Mouse (Mus musculus): ENCODE data around the gene Gnpat. TPM values are rescaled to one million over a fixed set of nuclear protein-coding genes. Genes with fewer than 3 reads are reported as not detected.

Gnpat gene
- polyA plus RNA-seq, 1 experiment from 2014 or later = 115 TPM

DNA sequence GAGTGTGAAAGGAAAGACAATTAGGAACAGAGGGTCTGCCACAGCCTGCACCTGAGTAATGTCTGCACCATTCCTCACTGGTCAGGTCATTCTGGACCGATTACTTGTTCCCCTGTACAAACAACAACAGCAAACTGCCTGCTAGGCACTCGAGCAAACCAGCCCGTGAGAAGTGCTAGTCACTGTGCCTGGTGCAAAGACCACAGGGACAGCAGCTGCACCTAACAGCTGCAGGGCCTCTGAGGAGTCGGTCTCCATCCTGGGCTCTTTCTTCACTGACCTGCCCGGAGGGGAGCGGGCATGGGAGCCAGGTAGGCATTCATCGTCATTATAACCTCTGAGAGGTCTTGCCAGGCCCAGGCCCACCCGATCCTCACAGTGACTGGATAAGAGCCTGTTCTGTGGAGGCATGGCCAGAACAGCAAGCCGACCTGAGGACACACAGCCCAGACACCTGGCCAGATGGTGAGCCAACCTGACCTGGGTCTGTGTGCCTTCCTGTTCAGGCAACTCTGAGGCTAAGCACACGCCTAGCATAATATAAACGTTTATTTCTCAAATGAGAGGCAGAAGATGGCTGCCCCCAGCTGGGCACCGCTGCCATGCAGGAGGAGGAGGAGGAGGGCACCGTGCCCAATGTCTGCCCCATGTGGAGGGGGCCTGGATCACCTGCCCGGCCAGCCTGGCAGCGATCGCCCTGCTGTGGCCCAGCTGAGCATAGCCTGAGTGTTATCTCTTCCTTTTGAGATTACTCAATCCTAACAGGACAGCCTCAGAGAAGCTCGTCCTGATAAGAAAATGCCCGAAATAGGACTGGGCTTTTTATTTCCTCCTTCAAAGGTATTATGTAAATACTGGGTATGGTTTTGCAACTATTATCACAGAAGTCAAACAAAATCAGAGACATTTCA, 58.8 kb downstream of the Gnpat start:
- Histone ChIP-seq H3K4me3 (ENCODE audit: control insufficient read depth in 1 of 2, insufficient read depth in 1 of 2, low read depth in 1 of 2, low read length in 2 of 2) (no peak overlapping the region), H3K36me3 (ENCODE audit: control insufficient read depth, insufficient read depth, low read length) (0 out of 2 replicates have a peak, but pooled peaks cover 6% of the 10 kb centered on the region), H3K4me1 (ENCODE audit: control insufficient read depth in 2 of 2, insufficient read depth in 2 of 2, low read length in 2 of 2) (peaks cover 44 to 73% of the 10 kb centered on the region in 2 experiments), H3K27me3 (ENCODE audit: control insufficient read depth, insufficient read depth, low read length) (no peaks in the 10 kb centered on the region), H3K9me3 (ENCODE audit: control insufficient read depth, low read length) (no peaks in the 10 kb centered on the region), H3K9ac (ENCODE audit: low read length) (peak overlapping the region; percentile 50), H3K27ac (replicated peaks in 1 of 2; ENCODE audit: control insufficient read depth in 1 of 2, insufficient read depth in 1 of 2, low read depth in 2 of 2, low read length in 2 of 2) (peak overlapping the region in 1 of 2 experiments; percentile 51; a peak in 2 of 4 replicates), H3K4me2 (ENCODE audit: low read length) (peak overlapping the region; percentile 50)
- ATAC-seq (ENCODE audit: insufficient number of reproducible peaks, insufficient read depth, low FRiP score, low read depth) = no peak
- WGBS = 44% methylated on average over 18 of the region's 18 CpGs

DNA sequence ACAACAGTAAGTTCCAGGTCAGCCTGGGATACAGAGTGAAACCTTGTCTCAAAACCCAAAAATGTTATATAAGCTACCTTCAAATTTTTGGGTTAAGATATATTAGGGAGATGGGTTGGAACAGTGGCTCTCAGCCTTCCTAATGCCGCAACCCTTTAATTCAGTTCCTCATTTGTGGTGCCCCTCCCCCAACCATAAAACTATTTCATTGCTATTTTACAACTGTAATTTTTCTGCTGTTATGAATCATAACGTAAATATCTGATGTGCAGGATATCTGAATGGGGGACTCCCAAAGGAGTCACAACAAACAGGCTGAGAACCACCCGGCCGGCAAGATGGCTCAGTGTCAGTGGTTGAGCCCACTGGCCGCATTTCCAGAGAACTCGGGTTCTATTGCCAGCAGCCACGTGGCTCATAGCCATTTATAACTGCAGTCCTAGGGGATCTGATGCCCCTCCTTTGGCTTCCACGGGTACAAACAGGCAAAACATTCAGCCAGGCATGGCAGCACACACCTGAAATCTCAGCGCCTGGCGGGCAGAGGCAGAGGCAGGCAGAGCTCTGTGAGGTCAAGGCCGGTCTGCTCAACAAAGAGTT, 59.8 kb downstream of the Gnpat start:
- WGBS = 67% methylated on average over 11 of the region's 11 CpGs
- peak overlapping the region; percentile 50; the same call in 1 of the 2 replicates for H3K4me2 ChIP-seq (ENCODE audit: low read length)
- no peak overlapping the region for H3K4me3 ChIP-seq (ENCODE audit: control insufficient read depth in 1 of 2, insufficient read depth in 1 of 2, low read depth in 1 of 2, low read length in 2 of 2)

DNA sequence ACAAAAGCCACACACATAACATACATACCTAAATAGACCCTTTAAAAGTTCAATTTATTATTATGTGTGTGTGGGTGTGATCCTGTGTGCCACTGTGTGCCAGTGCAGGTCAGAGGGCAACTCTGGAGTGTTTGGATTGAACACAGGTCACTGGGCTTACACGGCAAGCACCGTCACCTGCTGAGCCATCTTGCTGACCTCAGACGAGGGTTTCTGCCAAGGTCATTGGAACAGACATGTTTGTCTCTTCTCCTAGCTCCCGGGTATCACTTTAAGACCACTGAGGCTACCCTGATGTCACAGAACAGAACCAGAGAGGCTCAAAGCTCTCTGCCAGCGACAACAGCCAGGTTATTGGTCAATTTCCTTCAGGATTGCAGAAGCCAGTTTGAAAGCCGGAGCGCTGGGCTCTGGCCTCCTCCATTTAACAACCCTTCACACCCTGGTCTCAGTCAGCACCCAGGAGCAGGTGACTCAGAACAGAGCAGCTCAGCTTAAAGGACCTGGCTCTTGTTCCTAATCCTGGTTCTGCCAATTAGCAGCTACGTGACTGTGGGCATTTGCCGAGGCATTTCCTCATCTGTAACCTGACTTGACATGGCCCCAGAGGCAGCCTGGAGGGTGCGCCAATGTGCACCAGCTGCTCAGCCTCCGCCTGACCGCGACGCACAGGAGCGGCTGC, 61.3 kb downstream of the Gnpat start:
- no peak overlapping the region for H3K4me3 ChIP-seq (ENCODE audit: control insufficient read depth in 1 of 2, insufficient read depth in 1 of 2, low read depth in 1 of 2, low read length in 2 of 2)
- H3K27me3 ChIP-seq (ENCODE audit: control insufficient read depth, insufficient read depth, low read length) = no peaks in the 10 kb centered on the region
- no peak for ATAC-seq (ENCODE audit: insufficient number of reproducible peaks, insufficient read depth, low FRiP score, low read depth)
- no peak overlapping the region for H3K27ac ChIP-seq (replicated peaks in 1 of 2; ENCODE audit: control insufficient read depth in 1 of 2, insufficient read depth in 1 of 2, low read depth in 2 of 2, low read length in 2 of 2)
- no peaks in the 10 kb centered on the region for H3K9me3 ChIP-seq (ENCODE audit: control insufficient read depth, low read length)
- no peak overlapping the region for H3K9ac ChIP-seq (ENCODE audit: low read length)
- H3K4me1 ChIP-seq (ENCODE audit: control insufficient read depth in 2 of 2, insufficient read depth in 2 of 2, low read length in 2 of 2) = peaks cover 46 to 77% of the 10 kb centered on the region in 2 experiments
- WGBS = 82% methylated on average over 15 of the region's 15 CpGs
- H3K4me2 ChIP-seq (ENCODE audit: low read length) = no peak overlapping the region
- H3K36me3 ChIP-seq (ENCODE audit: control insufficient read depth, insufficient read depth, low read length) = peaks cover 7% of the 10 kb centered on the region; the same call in 1 of the 2 replicates

More for the DNA sequence above, 59.8 kb downstream of the Gnpat start:
- Histone ChIP-seq H3K4me1 (ENCODE audit: control insufficient read depth in 2 of 2, insufficient read depth in 2 of 2, low read length in 2 of 2) (peaks cover 47 to 73% of the 10 kb centered on the region in 2 experiments), H3K27ac (replicated peaks in 1 of 2; ENCODE audit: control insufficient read depth in 1 of 2, insufficient read depth in 1 of 2, low read depth in 2 of 2, low read length in 2 of 2) (peak overlapping the region in 1 of 2 experiments; percentile 51; a peak in 2 of 4 replicates), H3K27me3 (ENCODE audit: control insufficient read depth, insufficient read depth, low read length) (no peaks in the 10 kb centered on the region), H3K36me3 (ENCODE audit: control insufficient read depth, insufficient read depth, low read length) (no peaks in the 10 kb centered on the region), H3K9me3 (ENCODE audit: control insufficient read depth, low read length) (no peaks in the 10 kb centered on the region), H3K9ac (ENCODE audit: low read length) (no peak overlapping the region)
- no peak for ATAC-seq (ENCODE audit: insufficient number of reproducible peaks, insufficient read depth, low FRiP score, low read depth)

DNA sequence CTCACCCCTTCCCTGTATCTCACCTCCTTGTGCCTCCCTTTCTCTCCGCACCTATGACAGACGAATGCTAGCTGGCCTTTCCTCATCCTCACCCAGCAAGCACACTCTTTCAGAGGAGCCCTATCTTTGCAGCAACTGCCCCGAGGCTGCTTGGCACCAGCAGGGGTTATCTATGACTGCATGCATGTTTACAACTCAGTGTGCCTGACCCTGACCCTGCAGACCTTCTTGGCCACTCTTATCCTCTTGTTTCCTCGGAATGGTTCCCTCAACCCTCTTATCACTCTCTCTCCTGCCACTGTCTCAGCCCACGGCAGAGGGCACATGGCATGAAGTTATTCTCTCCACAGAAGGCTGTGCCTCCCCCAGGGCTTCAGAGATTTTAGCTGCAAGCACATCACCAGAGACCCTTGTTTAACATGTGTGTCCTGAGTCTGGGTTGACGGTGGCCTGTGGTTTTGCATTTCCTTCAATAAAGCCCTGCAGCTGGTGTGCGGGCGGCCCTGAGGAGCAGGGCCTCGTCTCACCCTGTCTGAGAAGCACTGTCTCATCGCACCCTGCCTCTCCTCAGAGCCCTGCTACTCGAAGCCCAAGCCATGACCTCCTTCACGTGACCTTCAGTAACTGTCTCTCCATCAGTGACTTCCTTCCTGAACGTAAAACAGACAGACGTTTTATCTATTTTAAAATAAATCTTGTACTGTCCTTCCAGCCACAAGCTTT, 62.9 kb downstream of the Gnpat start:
- H3K4me3 ChIP-seq (ENCODE audit: control insufficient read depth in 1 of 2, insufficient read depth in 1 of 2, low read depth in 1 of 2, low read length in 2 of 2) = no peak overlapping the region
- peak; percentile 7; the same call in 1 of the 2 replicates for ATAC-seq (ENCODE audit: insufficient number of reproducible peaks, insufficient read depth, low FRiP score, low read depth)
- H3K36me3 ChIP-seq (ENCODE audit: control insufficient read depth, insufficient read depth, low read length) = peaks cover 7% of the 10 kb centered on the region; the same call in 1 of the 2 replicates
- WGBS = 24% methylated on average over 14 of the region's 14 CpGs
- H3K27ac ChIP-seq (replicated peaks in 1 of 2; ENCODE audit: control insufficient read depth in 1 of 2, insufficient read depth in 1 of 2, low read depth in 2 of 2, low read length in 2 of 2) = peak overlapping the region; percentile 74 to 87
- H3K9me3 ChIP-seq (ENCODE audit: control insufficient read depth, low read length) = no peaks in the 10 kb centered on the region
- H3K27me3 ChIP-seq (ENCODE audit: control insufficient read depth, insufficient read depth, low read length) = no peaks in the 10 kb centered on the region
- H3K9ac ChIP-seq (ENCODE audit: low read length) = peak overlapping the region; percentile 8; the same call in 1 of the 2 replicates
- peaks cover 60 to 92% of the 10 kb centered on the region in 2 experiments for H3K4me1 ChIP-seq (ENCODE audit: control insufficient read depth in 2 of 2, insufficient read depth in 2 of 2, low read length in 2 of 2)
- H3K4me2 ChIP-seq (ENCODE audit: low read length) = no peak overlapping the region

DNA sequence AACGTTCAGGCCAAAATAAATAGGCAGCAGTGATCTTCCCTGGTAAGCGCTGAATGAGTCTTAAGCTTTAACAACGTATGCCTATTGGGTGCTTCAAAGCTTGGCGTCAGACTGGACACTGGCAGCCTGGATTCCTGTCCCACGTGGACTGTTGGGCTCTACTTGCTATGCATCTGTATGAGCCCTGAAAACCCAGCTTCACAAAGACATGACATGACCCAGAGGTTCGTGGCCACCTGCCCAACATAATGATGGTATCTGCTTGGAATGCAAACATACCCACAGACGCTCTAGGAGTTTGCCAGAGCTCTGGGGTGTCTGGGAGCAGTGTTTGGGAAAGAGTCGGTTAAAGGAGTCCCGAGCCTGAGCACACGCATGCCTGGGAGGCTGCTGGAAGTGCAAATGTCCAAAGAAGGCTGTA, 63.5 kb downstream of the Gnpat start:
- WGBS = 12% methylated on average over 10 of the region's 10 CpGs
- no peaks in the 10 kb centered on the region for H3K9me3 ChIP-seq (ENCODE audit: control insufficient read depth, low read length)
- H3K4me3 ChIP-seq (ENCODE audit: control insufficient read depth in 1 of 2, insufficient read depth in 1 of 2, low read depth in 1 of 2, low read length in 2 of 2) = no peak overlapping the region
- H3K9ac ChIP-seq (ENCODE audit: low read length) = peak overlapping the region; percentile 50
- peaks cover 7% of the 10 kb centered on the region; the same call in 1 of the 2 replicates for H3K36me3 ChIP-seq (ENCODE audit: control insufficient read depth, insufficient read depth, low read length)
- H3K27ac ChIP-seq (replicated peaks in 1 of 2; ENCODE audit: control insufficient read depth in 1 of 2, insufficient read depth in 1 of 2, low read depth in 2 of 2, low read length in 2 of 2) = peak overlapping the region; percentile 74 to 87
- H3K27me3 ChIP-seq (ENCODE audit: control insufficient read depth, insufficient read depth, low read length) = no peaks in the 10 kb centered on the region
- peaks cover 58 to 90% of the 10 kb centered on the region in 2 experiments for H3K4me1 ChIP-seq (ENCODE audit: control insufficient read depth in 2 of 2, insufficient read depth in 2 of 2, low read length in 2 of 2)
- peak overlapping the region; percentile 19; the same call in 1 of the 2 replicates for H3K4me2 ChIP-seq (ENCODE audit: low read length)
- peak; percentile 78 for ATAC-seq (ENCODE audit: insufficient number of reproducible peaks, insufficient read depth, low FRiP score, low read depth)

DNA sequence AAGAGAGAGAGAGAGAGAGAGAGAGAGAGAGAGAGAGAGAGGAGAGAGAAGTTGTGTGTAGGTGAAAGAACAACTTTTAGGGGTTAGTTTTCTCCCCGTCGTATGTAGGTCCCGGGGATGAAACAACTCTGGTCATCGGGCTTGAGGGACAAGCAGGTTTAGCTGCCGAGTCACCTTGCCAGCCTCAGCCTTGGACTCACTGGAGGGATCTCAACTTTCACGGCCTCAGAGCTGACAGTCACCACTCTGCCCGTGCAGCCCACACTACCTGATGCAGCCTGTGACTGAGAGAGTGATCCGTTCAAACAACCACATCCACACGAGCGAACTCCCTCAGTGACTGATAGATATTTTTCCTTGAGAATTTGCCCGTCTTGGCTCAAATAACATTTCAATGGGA, 66.2 kb downstream of the Gnpat start:
- H3K9ac ChIP-seq (ENCODE audit: low read length) = 0 out of 2 replicates have a peak overlapping the region, but pooled peaks have one; percentile 8

More for the DNA sequence above, 66.2 kb downstream of the Gnpat start:
- Histone ChIP-seq H3K4me1 (ENCODE audit: control insufficient read depth in 2 of 2, insufficient read depth in 2 of 2, low read length in 2 of 2) (peaks cover 45 to 71% of the 10 kb centered on the region in 2 experiments), H3K4me2 (ENCODE audit: low read length) (no peak overlapping the region), H3K36me3 (ENCODE audit: control insufficient read depth, insufficient read depth, low read length) (peaks cover 7% of the 10 kb centered on the region; the same call in 1 of the 2 replicates), H3K9me3 (ENCODE audit: control insufficient read depth, low read length) (no peaks in the 10 kb centered on the region), H3K27ac (replicated peaks in 1 of 2; ENCODE audit: control insufficient read depth in 1 of 2, insufficient read depth in 1 of 2, low read depth in 2 of 2, low read length in 2 of 2) (peak overlapping the region in 1 of 2 experiments; percentile 73; a peak in 1 of 4 replicates), H3K27me3 (ENCODE audit: control insufficient read depth, insufficient read depth, low read length) (no peaks in the 10 kb centered on the region), H3K4me3 (ENCODE audit: control insufficient read depth in 1 of 2, insufficient read depth in 1 of 2, low read depth in 1 of 2, low read length in 2 of 2) (no peak overlapping the region)
- 73% methylated on average over 11 of the region's 11 CpGs for WGBS
- no peak for ATAC-seq (ENCODE audit: insufficient number of reproducible peaks, insufficient read depth, low FRiP score, low read depth)
